Mouse (Mus musculus) G1E (cell line): ENCODE results near the gene Ggta1.

Source experiments
- CTCF ChIP-seq: IDR thresholded peaks from 2 replicates; pipeline ENCODE4 v1.5.1; 2012; ENCODE audit warnings: low read depth, low read length, inconsistent platforms, mixed read lengths
- GATA1 ChIP-seq: IDR thresholded peaks from 2 replicates; pipeline ENCODE4 v1.6.1; 2012; ENCODE audit warnings: borderline replicate concordance, low read length, inconsistent platforms, mixed read lengths
- GATA2 ChIP-seq: IDR thresholded peaks from 2 replicates; pipeline ENCODE4 v1.6.1; 2012; ENCODE audit warnings: low read depth, low read length, inconsistent platforms, borderline replicate concordance
- POLR2AphosphoS5 ChIP-seq: IDR thresholded peaks from 2 replicates; pipeline ENCODE4 v1.6.1; 2012; ENCODE audit warnings: low read depth, low read length, inconsistent platforms; ENCODE audit not compliant: insufficient replicate concordance
- TAL1 ChIP-seq: conservative IDR thresholded peaks from 2 replicates; pipeline ENCODE4 v1.6.1; 2012; ENCODE audit warnings: low read depth, low read length, inconsistent platforms, mixed read lengths

DNA sequence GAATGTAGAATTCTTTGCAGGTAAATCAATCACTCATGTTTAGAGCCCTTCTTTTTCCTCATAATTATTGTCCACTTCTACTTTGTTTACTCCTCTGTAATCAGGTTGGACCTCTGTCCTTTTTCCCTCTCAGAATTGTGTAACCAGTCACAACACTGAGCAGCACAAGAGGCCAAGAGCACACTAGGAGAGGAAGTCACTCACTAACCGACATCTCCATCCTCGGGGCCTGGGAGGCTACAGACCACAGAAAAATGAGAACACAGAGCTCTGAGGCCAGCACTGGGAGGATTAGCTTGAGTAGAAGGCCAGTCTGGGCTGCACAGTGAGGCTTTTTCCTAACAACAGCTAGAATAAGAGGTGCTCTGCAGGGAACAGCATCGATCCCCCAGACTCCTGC is 17.0 kb upstream of the Ggta1 start:
- TF ChIP-seq CTCF (no peak), GATA1 (no peak), TAL1 (no peak), GATA2 (no peak), POLR2AphosphoS5 (no peak)
